Mouse (Mus musculus): ENCODE measurements around the gene Efcab11. TPM values are rescaled to one million over a fixed set of nuclear protein-coding genes. Genes with fewer than 3 reads are reported as not detected.

Efcab11 gene
- polyA plus RNA-seq, 1 experiment from 2014 or later: 5.7 TPM

- peaks cover 12% of the 10 kb centered on the region for H3K4me1 ChIP-seq (replicated peaks)
- no peaks in the 10 kb centered on the region for H3K36me3 ChIP-seq
- WGBS (ENCODE audit: insufficient replicate concordance): 41% methylated on average over 3 of the region's 3 CpGs
- peak; percentile 80 for ATAC-seq (ENCODE audit: low read depth)
- H3K9me3 ChIP-seq (replicated peaks): no peaks in the 10 kb centered on the region
- H3K4me3 ChIP-seq (replicated peaks): no peak overlapping the region
- no peak overlapping the region for H3K4me2 ChIP-seq
- DNase-seq: no peak
- H3K27me3 ChIP-seq: no peaks in the 10 kb centered on the region
- no peak overlapping the region for H3K27ac ChIP-seq
- H3K9ac ChIP-seq: no peak overlapping the region
Observed at GRCm38 (mm10) chr12:99873443-99873842, 10.8 kb downstream of the Efcab11 start.

DNA sequence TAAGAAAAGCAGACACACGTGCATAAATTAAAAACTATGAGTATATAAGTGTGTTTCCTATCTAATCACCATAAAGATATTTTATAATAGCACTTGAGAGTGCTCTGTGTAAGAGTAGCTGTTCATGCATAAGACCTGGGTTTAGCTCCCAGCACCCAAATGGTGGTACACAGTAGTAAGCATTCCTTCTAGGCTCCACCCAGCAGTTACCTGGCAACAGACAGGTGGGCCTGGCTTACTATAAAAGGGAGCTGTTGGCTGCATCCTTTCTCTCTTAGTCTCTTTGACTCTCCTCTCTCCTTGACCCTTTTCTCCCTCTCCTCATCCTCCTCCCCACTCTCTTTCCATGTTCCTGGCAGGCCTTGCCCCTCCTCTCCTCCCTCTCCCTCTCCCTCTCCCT lies 15.4 kb downstream of the Efcab11 start:
- DNase-seq: no peak
- Histone ChIP-seq H3K27me3 (no peaks in the 10 kb centered on the region), H3K27ac (no peak overlapping the region), H3K9me3 (replicated peaks) (no peaks in the 10 kb centered on the region), H3K36me3 (no peaks in the 10 kb centered on the region), H3K4me2 (no peak overlapping the region), H3K9ac (no peak overlapping the region), H3K4me1 (replicated peaks) (peaks cover 6% of the 10 kb centered on the region), H3K4me3 (replicated peaks) (no peak overlapping the region)
- no peak for ATAC-seq (ENCODE audit: low read depth)
- WGBS (ENCODE audit: insufficient replicate concordance): 50% methylated on average over 1 of the region's 1 CpGs

DNA sequence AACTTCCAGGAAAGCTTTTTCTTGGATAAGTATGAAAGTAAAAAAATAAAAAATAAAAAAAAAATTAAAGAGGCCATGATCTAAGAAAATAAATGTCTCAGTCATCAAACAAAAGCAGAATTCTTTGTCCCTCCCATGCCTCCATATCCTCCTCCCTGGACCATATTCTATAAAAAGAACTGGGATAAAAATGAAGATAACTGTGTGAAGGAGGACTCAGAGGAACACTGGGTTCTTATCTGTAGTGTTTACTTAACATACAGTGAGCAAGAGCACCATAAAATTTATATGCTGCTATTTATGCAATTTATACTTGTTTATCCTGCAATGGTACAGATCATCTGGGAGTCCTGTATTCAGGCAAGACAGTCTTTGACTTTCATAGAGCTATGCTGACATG lies 19.6 kb downstream of the Efcab11 start:
- H3K27me3 ChIP-seq: no peaks in the 10 kb centered on the region
- peaks cover 5% of the 10 kb centered on the region for H3K4me1 ChIP-seq (replicated peaks)
- H3K4me2 ChIP-seq: no peak overlapping the region
- H3K4me3 ChIP-seq (replicated peaks): no peak overlapping the region
- H3K9ac ChIP-seq: no peak overlapping the region
- H3K36me3 ChIP-seq: no peaks in the 10 kb centered on the region
- no peak overlapping the region for H3K27ac ChIP-seq
- ATAC-seq (ENCODE audit: low read depth): no peak
- H3K9me3 ChIP-seq (replicated peaks): no peaks in the 10 kb centered on the region
- no peak for DNase-seq

- no peak overlapping the region for H3K4me2 ChIP-seq
- H3K27ac ChIP-seq: no peak overlapping the region
- H3K27me3 ChIP-seq: no peaks in the 10 kb centered on the region
- DNase-seq (no peak), ATAC-seq (ENCODE audit: low read depth) (no peak)
- no peak overlapping the region for H3K9ac ChIP-seq
- WGBS (ENCODE audit: insufficient replicate concordance): 63% methylated on average over 4 of the region's 4 CpGs
- H3K36me3 ChIP-seq: no peaks in the 10 kb centered on the region
- no peaks in the 10 kb centered on the region for H3K9me3 ChIP-seq (replicated peaks)
- no peak overlapping the region for H3K4me3 ChIP-seq (replicated peaks)
- H3K4me1 ChIP-seq (replicated peaks): peaks cover 5% of the 10 kb centered on the region
Observed at GRCm38 (mm10) chr12:99860981-99861380, 23.3 kb downstream of the Efcab11 start.

DNA sequence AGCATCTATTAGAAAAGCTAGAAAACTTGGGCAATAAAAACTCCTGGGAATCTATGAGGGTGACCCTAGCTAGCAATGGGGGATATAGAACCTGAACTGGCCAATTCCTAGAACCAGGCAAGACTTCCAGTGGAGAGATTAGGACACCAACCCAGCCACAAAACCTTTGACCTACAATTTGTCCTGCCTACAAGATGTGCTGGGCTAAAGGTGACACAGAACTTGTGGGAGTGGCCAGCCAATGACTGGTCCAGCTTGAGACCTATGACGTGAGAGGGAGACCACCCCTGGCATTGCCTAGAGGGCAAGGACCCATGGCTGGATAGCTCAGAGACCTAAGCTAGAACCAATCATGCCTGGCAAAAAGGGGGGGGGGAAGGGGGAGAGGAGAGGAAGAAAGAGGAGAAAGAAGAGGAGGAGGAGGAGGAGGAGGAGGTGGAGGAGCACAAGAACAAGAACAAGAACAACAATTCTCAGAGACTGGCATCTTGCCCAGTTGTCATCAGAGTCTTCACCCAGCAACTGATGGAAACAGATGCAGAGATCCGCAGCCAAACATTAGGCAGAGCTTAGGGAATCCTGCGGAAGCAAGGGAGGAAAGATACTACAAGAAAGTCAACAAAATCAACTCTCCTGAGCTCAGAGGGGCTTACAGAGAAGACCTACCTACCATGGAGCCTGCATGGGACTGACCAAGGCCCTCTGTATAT lies 24.7 kb downstream of the Efcab11 start:
- Histone ChIP-seq H3K27ac (no peak overlapping the region), H3K9ac (no peak overlapping the region), H3K27me3 (no peaks in the 10 kb centered on the region), H3K4me3 (replicated peaks) (no peak overlapping the region), H3K9me3 (replicated peaks) (no peaks in the 10 kb centered on the region), H3K36me3 (no peaks in the 10 kb centered on the region), H3K4me2 (no peak overlapping the region), H3K4me1 (replicated peaks) (peaks cover 5% of the 10 kb centered on the region)
- no peak for ATAC-seq (ENCODE audit: low read depth)
- DNase-seq: no peak
- 75% methylated on average over 3 of the region's 3 CpGs for WGBS (ENCODE audit: insufficient replicate concordance)

DNA sequence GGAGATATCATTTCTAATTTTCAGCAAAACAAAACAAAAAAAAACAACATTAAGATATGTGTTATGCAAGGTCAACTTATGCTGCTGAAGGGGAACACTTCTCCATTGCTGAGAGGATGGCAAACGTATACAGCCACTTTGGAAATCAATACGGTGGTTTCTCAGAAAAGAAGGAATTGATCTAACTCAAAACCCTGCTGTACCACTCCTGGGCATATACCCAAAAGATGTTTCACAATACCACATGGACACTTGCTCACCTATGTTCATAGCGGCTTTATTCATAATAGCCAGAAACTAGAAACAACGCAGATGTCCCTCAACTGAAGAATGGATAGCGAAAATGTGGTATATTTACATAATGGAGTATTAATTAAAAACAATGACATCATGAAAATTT lies 25.6 kb downstream of the Efcab11 start:
- no peak overlapping the region for H3K4me2 ChIP-seq
- H3K36me3 ChIP-seq: no peaks in the 10 kb centered on the region
- H3K4me3 ChIP-seq (replicated peaks): no peak overlapping the region
- DNase-seq: no peak
- H3K27me3 ChIP-seq: no peaks in the 10 kb centered on the region
- H3K27ac ChIP-seq: no peak overlapping the region
- no peaks in the 10 kb centered on the region for H3K9me3 ChIP-seq (replicated peaks)
- no peak for ATAC-seq (ENCODE audit: low read depth)
- 79% methylated on average over 5 of the region's 5 CpGs for WGBS (ENCODE audit: insufficient replicate concordance)
- H3K4me1 ChIP-seq (replicated peaks): peaks cover 5% of the 10 kb centered on the region
- H3K9ac ChIP-seq: no peak overlapping the region

GRCm38 (mm10) chr12:99856011-99856410 lies 28.2 kb downstream of the Efcab11 start:
- H3K9ac ChIP-seq: no peak overlapping the region
- no peaks in the 10 kb centered on the region for H3K27me3 ChIP-seq
- no peaks in the 10 kb centered on the region for H3K36me3 ChIP-seq
- no peak overlapping the region for H3K4me3 ChIP-seq (replicated peaks)
- H3K27ac ChIP-seq: no peak overlapping the region
- WGBS (ENCODE audit: insufficient replicate concordance): 77% methylated on average over 9 of the region's 9 CpGs
- H3K4me2 ChIP-seq: no peak overlapping the region
- peaks cover 5% of the 10 kb centered on the region for H3K4me1 ChIP-seq (replicated peaks)
- H3K9me3 ChIP-seq (replicated peaks): no peaks in the 10 kb centered on the region
- no peak for DNase-seq
- no peak for ATAC-seq (ENCODE audit: low read depth)

GRCm38 (mm10) chr12:99853323-99854258 lies 30.6 kb downstream of the Efcab11 start:
- DNase-seq: no peak
- WGBS (ENCODE audit: insufficient replicate concordance): 75% methylated on average over 14 of the region's 14 CpGs
- Histone ChIP-seq H3K27me3 (no peaks in the 10 kb centered on the region), H3K36me3 (no peaks in the 10 kb centered on the region), H3K27ac (no peak overlapping the region), H3K9me3 (replicated peaks) (no peaks in the 10 kb centered on the region), H3K4me2 (no peak overlapping the region), H3K9ac (no peak overlapping the region), H3K4me3 (replicated peaks) (no peak overlapping the region), H3K4me1 (replicated peaks) (no peaks in the 10 kb centered on the region)
- ATAC-seq (ENCODE audit: low read depth): no peak

- H3K9ac ChIP-seq: no peak overlapping the region
- ATAC-seq (ENCODE audit: low read depth): no peak
- H3K4me1 ChIP-seq (replicated peaks): no peaks in the 10 kb centered on the region
- H3K4me3 ChIP-seq (replicated peaks): no peak overlapping the region
- 64% methylated on average over 2 of the region's 2 CpGs for WGBS (ENCODE audit: insufficient replicate concordance)
- no peaks in the 10 kb centered on the region for H3K27me3 ChIP-seq
- no peaks in the 10 kb centered on the region for H3K9me3 ChIP-seq (replicated peaks)
- no peak for DNase-seq
- H3K36me3 ChIP-seq: no peaks in the 10 kb centered on the region
- H3K27ac ChIP-seq: no peak overlapping the region
- no peak overlapping the region for H3K4me2 ChIP-seq
Observed at GRCm38 (mm10) chr12:99849996-99850395, 34.2 kb downstream of the Efcab11 start.

- no peak for DNase-seq
- ATAC-seq (ENCODE audit: low read depth): no peak
- Histone ChIP-seq H3K36me3 (no peaks in the 10 kb centered on the region), H3K4me2 (no peak overlapping the region), H3K27ac (no peak overlapping the region), H3K4me1 (replicated peaks) (peaks cover 3% of the 10 kb centered on the region; the same call in 1 of the 2 replicates), H3K9me3 (replicated peaks) (no peaks in the 10 kb centered on the region), H3K4me3 (replicated peaks) (no peak overlapping the region), H3K27me3 (no peaks in the 10 kb centered on the region), H3K9ac (no peak overlapping the region)
- 73% methylated on average over 8 of the region's 8 CpGs for WGBS (ENCODE audit: insufficient replicate concordance)
Observed at GRCm38 (mm10) chr12:99844951-99845350, 39.3 kb downstream of the Efcab11 start.

DNA sequence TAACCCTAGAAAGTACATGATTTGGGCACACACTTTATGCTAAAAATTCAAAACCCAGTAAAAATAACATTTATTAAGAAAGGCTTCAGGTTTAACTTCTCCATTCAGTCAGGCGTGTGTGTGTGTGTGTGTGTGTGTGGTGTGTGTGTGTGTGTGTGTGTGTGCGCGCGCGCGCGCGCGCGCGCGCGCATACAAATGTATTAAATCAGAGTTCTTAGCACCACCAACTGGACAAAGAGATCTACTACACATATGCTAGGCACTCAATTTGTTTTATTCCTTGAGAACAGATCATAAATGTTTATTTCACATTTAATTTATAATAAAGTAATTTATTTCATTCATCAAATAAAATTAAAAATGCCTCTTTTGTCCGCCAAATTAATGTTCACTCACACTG lies 45.5 kb downstream of the Efcab11 start:
- no peak for DNase-seq
- peaks cover 3% of the 10 kb centered on the region; the same call in 1 of the 2 replicates for H3K4me1 ChIP-seq (replicated peaks)
- no peak overlapping the region for H3K4me3 ChIP-seq (replicated peaks)
- no peak overlapping the region for H3K9ac ChIP-seq
- H3K27me3 ChIP-seq: no peaks in the 10 kb centered on the region
- H3K36me3 ChIP-seq: no peaks in the 10 kb centered on the region
- H3K9me3 ChIP-seq (replicated peaks): no peaks in the 10 kb centered on the region
- H3K27ac ChIP-seq: no peak overlapping the region
- no peak for ATAC-seq (ENCODE audit: low read depth)
- 75% methylated on average over 14 of the region's 14 CpGs for WGBS (ENCODE audit: insufficient replicate concordance)
- no peak overlapping the region for H3K4me2 ChIP-seq

All from liver, embryonic 13.5 days (tissue).